Mouse (Mus musculus): ENCODE results near the gene Slc30a9. TPM values are rescaled to one million over a fixed set of nuclear protein-coding genes. Genes with fewer than 3 reads are reported as not detected.
A peak's percentile ranks its signal among the peaks of the same experiment; 100 is the strongest.

The Slc30a9 gene
- total RNA-seq, 2 experiments from 2014 or later = 146 to 177 TPM

DNA sequence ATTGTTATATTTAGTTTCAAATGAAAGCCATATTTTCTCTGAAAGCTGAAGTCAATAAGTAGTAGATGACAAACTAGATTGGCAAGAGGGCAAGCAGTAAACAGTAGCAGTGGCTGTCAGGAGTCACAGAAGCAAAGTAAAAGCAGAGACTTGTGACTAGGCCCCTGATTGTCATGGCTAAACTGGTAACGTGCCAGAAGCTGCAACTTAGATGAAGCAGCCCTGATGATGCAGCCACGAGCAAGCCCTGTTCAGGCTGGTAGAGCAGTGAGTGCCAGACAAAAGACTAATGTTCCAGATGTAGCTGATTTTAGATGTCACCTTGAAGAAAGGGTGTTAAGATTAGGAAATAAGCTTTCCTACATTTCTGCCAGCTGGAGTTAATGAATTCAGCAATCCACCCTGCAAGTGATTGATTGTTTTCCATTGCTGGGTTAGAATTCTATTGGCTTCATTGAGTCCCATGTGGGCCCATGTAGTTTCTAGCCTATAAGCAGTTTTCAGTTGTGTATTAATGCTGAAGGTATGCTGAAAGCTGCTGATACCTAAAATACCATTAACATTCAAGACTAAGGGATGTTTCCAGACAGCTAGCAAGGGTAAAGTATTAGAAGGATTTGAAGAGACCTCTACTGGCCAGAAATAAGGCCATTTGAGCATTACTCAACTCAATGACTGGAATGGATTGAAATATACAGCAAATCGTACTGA is 5.2 kb downstream of the Slc30a9 start:
- no peak for DNase-seq (ENCODE audit: low spot score in 2 of 2)

- DNase-seq (ENCODE audit: low spot score in 2 of 2) = no peak
Measured at GRCm38 (mm10) chr5:67312522-67312851, 5.7 kb downstream of the Slc30a9 start.

GRCm38 (mm10) chr5:67321656-67322268 is 15.0 kb downstream of the Slc30a9 start:
- no peak for DNase-seq (ENCODE audit: low spot score in 2 of 2)

DNA sequence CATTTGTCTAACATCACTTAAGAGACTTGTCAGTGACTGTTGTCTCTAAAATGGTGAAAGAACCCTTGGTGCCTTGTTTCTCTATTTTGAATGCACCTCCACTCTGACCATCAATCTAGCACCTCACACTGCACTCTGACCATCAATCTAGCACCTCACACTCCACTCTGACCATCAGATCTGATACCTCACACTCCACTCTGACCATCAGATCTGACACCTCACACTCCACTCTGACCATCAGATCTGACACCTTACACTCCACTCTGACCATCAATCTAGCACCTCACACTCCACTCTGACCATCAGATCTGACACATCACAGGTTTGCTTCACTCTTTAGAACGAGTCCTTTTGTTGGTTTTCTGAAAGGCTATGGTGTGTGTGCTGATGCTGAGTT is 17.3 kb downstream of the Slc30a9 start:
- DNase-seq (ENCODE audit: low spot score in 2 of 2) = no peak

- no peak for DNase-seq (ENCODE audit: low spot score in 2 of 2)
Measured at GRCm38 (mm10) chr5:67340811-67341210, 34.1 kb downstream of the Slc30a9 start.

- DNase-seq (ENCODE audit: low spot score in 2 of 2) = no peak
Measured at GRCm38 (mm10) chr5:67347060-67347459, 40.3 kb downstream of the Slc30a9 start.

DNA sequence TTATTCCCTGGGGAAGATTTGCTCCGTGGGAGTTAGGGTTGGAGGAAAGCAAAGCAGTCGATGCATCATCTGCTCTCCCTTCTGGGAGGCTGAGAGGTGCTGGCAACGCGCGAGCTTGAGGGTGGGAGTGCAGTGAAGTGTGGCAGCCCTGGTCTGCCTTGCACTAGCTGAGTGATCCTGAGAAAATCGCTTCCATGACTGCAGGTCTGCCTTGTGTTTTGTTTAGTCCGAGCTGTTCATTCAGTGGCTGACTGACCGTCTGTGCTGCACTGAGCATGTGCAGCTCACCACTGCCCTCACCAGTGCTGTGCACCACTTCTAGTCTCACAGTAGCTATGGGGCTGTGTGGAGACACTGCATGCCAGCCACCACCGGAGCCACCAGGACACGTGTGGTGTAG is 42.2 kb downstream of the Slc30a9 start:
- DNase-seq (ENCODE audit: low spot score in 2 of 2) = peak in 1 of 2 experiments; percentile 14

DNA sequence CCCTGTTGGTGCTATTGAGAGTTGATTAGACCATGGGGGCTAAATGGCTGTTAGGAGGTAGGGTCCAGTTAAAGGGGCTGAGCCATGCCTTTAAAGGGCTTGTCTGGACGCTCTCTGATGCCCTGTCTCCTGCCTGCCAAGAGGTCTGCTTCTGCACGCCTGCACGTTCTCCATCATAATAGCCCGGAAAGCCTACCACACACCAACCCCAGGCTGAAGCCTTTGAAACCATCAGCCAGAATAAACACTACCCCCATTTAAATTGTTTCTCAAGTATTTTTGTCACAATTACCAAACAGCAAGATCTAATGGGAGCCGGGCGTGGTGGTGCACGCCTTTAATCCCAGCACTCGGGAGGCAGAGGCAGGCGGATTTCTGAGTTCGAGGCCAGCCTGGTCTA is 55.6 kb downstream of the Slc30a9 start:
- DNase-seq (ENCODE audit: low spot score in 2 of 2) = no peak

DNA sequence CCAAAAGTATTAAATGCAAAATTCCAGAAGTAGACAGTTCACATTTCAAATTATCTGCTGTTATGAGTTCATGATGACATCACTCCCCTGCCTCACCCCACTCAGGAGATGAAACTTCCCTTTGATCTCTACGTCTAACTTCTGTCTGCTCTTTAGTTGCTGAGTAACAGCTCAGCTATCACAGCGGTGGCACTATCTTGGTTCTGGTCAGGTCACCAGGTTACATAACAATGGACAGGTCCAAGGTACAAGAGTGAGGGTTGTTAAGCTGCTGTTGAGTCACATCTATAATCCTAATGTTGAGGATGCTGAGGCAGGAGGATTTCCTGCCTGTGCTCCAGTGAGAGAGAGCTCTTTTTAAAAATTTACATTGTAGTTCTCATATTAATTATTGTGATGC is 56.2 kb downstream of the Slc30a9 start:
- no peak for DNase-seq (ENCODE audit: low spot score in 2 of 2)

DNA sequence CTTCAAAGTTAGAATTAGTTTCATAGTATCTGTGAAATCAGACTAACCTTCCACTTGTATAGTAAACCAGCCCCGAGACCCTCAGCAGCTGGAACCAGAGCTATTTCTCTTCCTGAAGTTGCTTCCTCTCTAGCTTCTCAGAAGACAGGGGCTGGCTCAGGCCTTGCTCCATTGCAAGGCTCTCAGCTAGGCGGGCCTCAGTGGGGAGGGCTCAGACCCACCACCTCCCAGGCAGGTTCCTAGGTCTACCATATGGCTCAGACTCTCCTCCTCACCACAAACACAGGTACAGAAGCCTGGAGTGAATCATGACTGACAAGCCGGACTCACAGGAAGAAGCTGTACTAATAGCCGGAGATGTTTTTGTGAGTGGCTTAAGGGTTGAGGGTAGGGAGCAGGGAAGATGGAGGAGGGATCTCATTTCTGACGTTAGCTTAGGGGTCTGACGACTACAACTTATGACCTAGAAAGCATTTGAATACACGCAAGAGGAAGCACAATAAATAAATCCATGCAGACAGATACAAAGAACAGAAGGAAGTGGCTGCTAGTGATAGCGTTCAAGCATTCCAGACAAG is 70.4 kb downstream of the Slc30a9 start:
- DNase-seq (ENCODE audit: low spot score in 2 of 2) = no peak

GRCm38 (mm10) chr5:67381690-67382089 is 74.9 kb downstream of the Slc30a9 start:
- no peak for DNase-seq (ENCODE audit: low spot score in 2 of 2)

DNA sequence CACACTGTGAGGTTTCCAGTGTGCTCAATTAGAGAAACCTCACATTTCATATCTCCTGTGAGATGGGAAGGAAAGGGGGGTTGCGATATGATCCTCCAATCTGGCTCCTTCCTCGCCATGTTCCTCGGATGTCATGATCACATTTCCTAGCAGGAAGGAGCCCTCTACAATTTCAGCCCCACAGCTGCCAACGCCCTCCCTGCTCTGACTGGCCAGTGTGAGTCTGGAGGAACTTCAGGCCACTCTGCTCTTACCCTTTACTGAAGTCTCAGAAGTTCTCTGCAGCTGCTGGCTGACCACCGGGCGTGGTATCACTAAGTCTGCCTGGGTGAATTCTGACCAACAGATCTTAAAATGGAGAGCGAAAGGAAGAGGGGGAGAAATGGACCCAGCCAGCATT is 75.8 kb downstream of the Slc30a9 start:
- no peak for DNase-seq (ENCODE audit: low spot score in 2 of 2)

- DNase-seq (ENCODE audit: low spot score in 2 of 2) = no peak
Measured at GRCm38 (mm10) chr5:67393951-67394350, 87.2 kb downstream of the Slc30a9 start.

DNA sequence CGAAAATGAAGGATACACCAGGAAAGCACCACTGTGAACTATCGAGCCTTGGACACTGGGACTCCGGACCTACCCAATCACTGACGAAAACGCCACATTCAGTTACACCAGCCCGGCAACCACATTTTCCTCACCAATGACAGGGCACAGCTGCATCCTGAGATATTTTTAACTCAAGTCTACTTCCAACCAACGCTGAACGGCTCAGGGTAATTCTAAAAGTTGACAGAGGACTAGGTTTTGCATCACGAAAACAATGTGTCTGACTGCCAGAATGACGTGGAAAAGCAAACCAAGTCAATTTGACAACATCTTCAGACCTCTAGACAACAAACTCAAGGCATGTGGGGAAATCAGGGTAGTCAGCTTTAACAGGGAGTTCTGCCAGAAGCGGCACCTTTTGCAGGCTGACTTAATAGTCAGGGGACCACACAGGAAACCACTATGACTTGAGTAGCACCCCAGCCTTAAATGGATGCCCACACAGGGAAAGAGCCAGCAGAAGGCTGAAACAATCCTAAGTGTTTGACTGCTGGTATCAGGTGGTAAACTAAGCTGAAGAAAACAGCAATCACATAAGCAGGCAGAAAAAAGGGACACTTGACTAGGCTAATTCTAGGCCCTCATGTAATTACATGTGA is 88.6 kb downstream of the Slc30a9 start:
- DNase-seq (ENCODE audit: low spot score in 2 of 2) = no peak

DNA sequence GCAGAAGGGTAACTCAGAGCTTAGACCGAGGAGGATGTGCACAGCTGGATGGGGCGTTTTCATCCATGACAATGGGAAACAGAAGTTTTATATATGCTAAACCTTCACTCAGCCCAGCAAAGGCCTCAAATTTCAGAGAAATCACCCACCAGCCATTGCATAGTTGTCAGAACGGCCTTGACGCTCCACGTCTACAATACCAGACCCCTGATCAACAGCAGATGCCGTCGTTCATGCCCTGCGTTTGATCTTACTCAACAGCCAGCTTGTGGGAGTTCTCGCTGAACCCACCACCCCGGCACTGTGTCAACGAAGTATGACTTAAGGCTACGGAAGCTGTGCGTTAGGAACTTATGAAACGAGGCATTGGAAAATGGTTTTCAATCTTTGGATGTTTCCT is 90.4 kb downstream of the Slc30a9 start:
- no peak for DNase-seq (ENCODE audit: low spot score in 2 of 2)

- no peak for DNase-seq (ENCODE audit: low spot score in 2 of 2)
Measured at GRCm38 (mm10) chr5:67399876-67400607, 93.3 kb downstream of the Slc30a9 start.

- no peak for DNase-seq (ENCODE audit: low spot score in 2 of 2)
Measured at GRCm38 (mm10) chr5:67400608-67401480, 94.1 kb downstream of the Slc30a9 start.

DNA sequence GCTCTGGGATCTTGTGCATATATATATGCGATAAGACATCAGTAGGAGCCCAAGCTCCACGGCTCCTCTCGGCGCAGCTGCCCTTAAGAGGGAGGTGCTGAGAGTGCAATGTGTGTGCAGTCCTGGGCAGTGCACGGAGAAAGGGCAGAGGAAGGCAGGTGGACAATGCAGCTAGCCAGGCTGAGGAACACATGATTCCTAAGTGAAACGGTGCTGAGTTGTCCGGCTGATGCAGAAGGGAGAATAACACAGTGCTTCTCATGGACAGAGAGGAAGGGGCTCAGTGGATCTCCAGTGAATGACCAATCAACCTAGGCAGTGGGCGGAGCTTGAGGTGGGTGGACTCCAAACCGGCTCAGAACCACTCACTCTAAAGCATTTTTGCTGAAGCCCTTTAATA is 94.9 kb downstream of the Slc30a9 start:
- no peak for DNase-seq (ENCODE audit: low spot score in 2 of 2)

GRCm38 (mm10) chr5:67404380-67404779 is 97.6 kb downstream of the Slc30a9 start:
- no peak for DNase-seq (ENCODE audit: low spot score in 2 of 2)

- no peak for DNase-seq (ENCODE audit: low spot score in 2 of 2)
Measured at GRCm38 (mm10) chr5:67404919-67405318, 98.2 kb downstream of the Slc30a9 start.
